ENCODE assay signal across 8 mouse cellular contexts in genomic region chr7:120982200-120982841, GRCm38 (mm10). TPM values are rescaled to one million over a fixed set of nuclear protein-coding genes. Genes with fewer than 3 reads are reported as not detected.
DNase-seq lines count a peak whose midpoint lies in the region; ATAC-seq and TF ChIP-seq lines count a peak whose summit lies in the region.

Gene Cdr2 (minus strand): TSS chr7:120982312.
Gene Mfsd13b (plus strand): TSS chr7:120982509.

- peak; percentile 99 for DNase-seq in brain, embryonic 14.5 days (ENCODE audit: low read depth)
- DNase-seq in liver, adult 2 months (ENCODE audit: extremely low read depth, low read depth, low spot score) = peak; percentile 77
- DNase-seq in splenic B cell, adult 2 months (ENCODE audit: low read depth, low spot score) = peak; percentile 98

- H3K79me2 ChIP-seq in C2C12 (ENCODE audit: control insufficient read depth, insufficient read depth) (peaks cover 46% of the 10 kb centered on the region), myocyte (ENCODE audit: control insufficient read depth, insufficient read depth) (peaks cover 30% of the 10 kb centered on the region)
- H3K79me2 ChIP-seq in liver, adult 2 months (ENCODE audit: control insufficient read depth, insufficient read depth, low read length) = no peaks in the 10 kb centered on the region

- no peak for TF ChIP-seq CTCF in C2C12 (IDR thresholded peaks at IDR 0.05; ENCODE audit: control insufficient read depth, insufficient read depth, insufficient read length)
- TF ChIP-seq CTCF in brain, embryonic 14.5 days (IDR thresholded peaks at IDR 0.05; ENCODE audit: borderline replicate concordance, extremely low read depth, insufficient read depth, insufficient read length) = no peak
- no peak for TF ChIP-seq CTCF in liver, adult 2 months (IDR thresholded peaks at IDR 0.05; ENCODE audit: low read depth, low read length)

- peak within 1 kb of the TSS; percentile 95 for H3K4me2 ChIP-seq in heart, embryonic 11.5 days
- peak within 1 kb of the TSS; percentile 85 for H3K4me2 ChIP-seq in kidney, embryonic 16.5 days (replicated peaks; ENCODE audit: low read depth, low read length)
- peak within 1 kb of the TSS; percentile 87 for H3K4me2 ChIP-seq in myocyte (ENCODE audit: low read depth)

- peaks cover 42% of the 10 kb centered on the region for H3K4me1 ChIP-seq in erythroblast, embryonic 14.5 days (ENCODE audit: control insufficient read depth)
- H3K4me1 ChIP-seq in heart, embryonic 11.5 days (ENCODE audit: control insufficient read depth, insufficient read depth, low read length) = peaks cover 3% of the 10 kb centered on the region; the same call in 1 of the 2 replicates
- peaks cover 21% of the 10 kb centered on the region for H3K4me1 ChIP-seq in kidney, embryonic 16.5 days (ENCODE audit: insufficient read depth, low read length)
- H3K4me1 ChIP-seq in liver, adult 2 months (ENCODE audit: control insufficient read depth, insufficient read depth, low read length) = peaks cover 3% of the 10 kb centered on the region; the same call in 1 of the 2 replicates

- peak within 1 kb of the TSS; percentile 83 for H3K9ac ChIP-seq in heart, embryonic 11.5 days (ENCODE audit: low read depth, low read length)
- H3K9ac ChIP-seq in kidney, embryonic 16.5 days (replicated peaks; ENCODE audit: low read length) = peak within 1 kb of the TSS; percentile 86
- peak within 1 kb of the TSS; percentile 37 for H3K9ac ChIP-seq in liver, adult 2 months (ENCODE audit: low read depth, low read length)

- peak within 1 kb of the TSS; percentile 80 for H3K27ac ChIP-seq in heart, embryonic 11.5 days (ENCODE audit: low read depth, low read length)
- H3K27ac ChIP-seq in kidney, embryonic 16.5 days (ENCODE audit: low read length) = peak within 1 kb of the TSS; percentile 76
- no peak within 1 kb of the TSS for H3K27ac ChIP-seq in liver, adult 2 months (replicated peaks; ENCODE audit: insufficient read depth, low read depth, low read length)

- ATAC-seq in heart, embryonic 11.5 days (replicated peaks; ENCODE audit: insufficient number of reproducible peaks, low FRiP score, low TSS enrichment) = peak; percentile 96
- peak; percentile 96 for ATAC-seq in kidney, embryonic 16.5 days (ENCODE audit: low FRiP score, low TSS enrichment)

- peaks cover 33% of the 10 kb centered on the region for H3K79me3 ChIP-seq in C2C12 (ENCODE audit: low read depth)

- 0% methylated on average over 46 of the region's 46 CpGs for WGBS in heart, embryonic 11.5 days (ENCODE audit: insufficient replicate concordance)
- WGBS in kidney, embryonic 16.5 days = under 1% methylated on average over 44 of the region's 46 CpGs
- WGBS in liver, adult 2 months = under 1% methylated on average over 46 of the region's 46 CpGs

- H3ac ChIP-seq in C2C12 (ENCODE audit: control insufficient read depth, insufficient read length, low read depth) (peak within 1 kb of the TSS; percentile 74), myocyte (ENCODE audit: control insufficient read depth, insufficient read length) (peak within 1 kb of the TSS; percentile 45)

- no peaks in the 10 kb centered on the region for H3K9me3 ChIP-seq in erythroblast, embryonic 14.5 days (ENCODE audit: control insufficient read depth, low read length)
- no peaks in the 10 kb centered on the region for H3K9me3 ChIP-seq in heart, embryonic 11.5 days (replicated peaks; ENCODE audit: control insufficient read depth, low read length)
- no peaks in the 10 kb centered on the region for H3K9me3 ChIP-seq in kidney, embryonic 16.5 days (ENCODE audit: low read length)

- H3K36me3 ChIP-seq in C2C12 (ENCODE audit: control insufficient read depth, insufficient read depth) (peaks cover 14% of the 10 kb centered on the region), myocyte (ENCODE audit: control insufficient read depth, insufficient read depth) (no peaks in the 10 kb centered on the region)
- peaks cover 35% of the 10 kb centered on the region for H3K36me3 ChIP-seq in erythroblast, embryonic 14.5 days (ENCODE audit: control insufficient read depth)
- H3K36me3 ChIP-seq in heart, embryonic 11.5 days (ENCODE audit: control insufficient read depth, insufficient read depth, low read length) = no peaks in the 10 kb centered on the region
- H3K36me3 ChIP-seq in kidney, embryonic 16.5 days (ENCODE audit: insufficient read depth, low read length) = no peaks in the 10 kb centered on the region
- H3K36me3 ChIP-seq in liver, adult 2 months (ENCODE audit: control insufficient read depth, insufficient read depth, low read length) = no peaks in the 10 kb centered on the region
- no peaks in the 10 kb centered on the region for H3K36me3 ChIP-seq in splenic B cell, adult 2 months (ENCODE audit: control insufficient read depth, insufficient read depth, low read length, poor library complexity, severe bottlenecking)

- no peaks in the 10 kb centered on the region for H3K27me3 ChIP-seq in C2C12 (ENCODE audit: control insufficient read depth, insufficient read depth, insufficient read length)
- H3K27me3 ChIP-seq in erythroblast, embryonic 14.5 days (ENCODE audit: control insufficient read depth) = peaks cover 42% of the 10 kb centered on the region
- no peaks in the 10 kb centered on the region for H3K27me3 ChIP-seq in heart, embryonic 11.5 days (ENCODE audit: control insufficient read depth, insufficient read depth, low read length)
- no peaks in the 10 kb centered on the region for H3K27me3 ChIP-seq in kidney, embryonic 16.5 days (ENCODE audit: insufficient read depth, low read length)
- H3K27me3 ChIP-seq in liver, adult 2 months (ENCODE audit: control insufficient read depth, insufficient read depth, low read length) = 0 out of 2 replicates have a peak, but pooled peaks cover 3% of the 10 kb centered on the region
- no peaks in the 10 kb centered on the region for H3K27me3 ChIP-seq in myocyte (ENCODE audit: control insufficient read depth, insufficient read depth, insufficient read length)
- H3K27me3 ChIP-seq in splenic B cell, adult 2 months (ENCODE audit: control insufficient read depth, insufficient read depth, low read length, poor library complexity, severe bottlenecking) = no peaks in the 10 kb centered on the region; the same call in 1 of the 2 replicates

- peak within 1 kb of the TSS; percentile 55 for H3K4me3 ChIP-seq in C2C12 (ENCODE audit: insufficient read depth, poor library complexity, severe bottlenecking)
- H3K4me3 ChIP-seq in erythroblast, embryonic 14.5 days (replicated peaks) = peak within 1 kb of the TSS; percentile 74
- peak within 1 kb of the TSS; percentile 78 for H3K4me3 ChIP-seq in heart, embryonic 11.5 days (ENCODE audit: low read depth, low read length)
- H3K4me3 ChIP-seq in kidney, embryonic 16.5 days (ENCODE audit: low read length) = peak within 1 kb of the TSS; percentile 89
- H3K4me3 ChIP-seq in liver, adult 2 months (ENCODE audit: insufficient read depth, low read depth, low read length) = peak within 1 kb of the TSS; percentile 65
- H3K4me3 ChIP-seq in myocyte = peak within 1 kb of the TSS; percentile 53

- TF ChIP-seq POLR2A in brain, embryonic 14.5 days (IDR thresholded peaks at IDR 0.05; ENCODE audit: borderline replicate concordance, extremely low read depth, insufficient read depth, insufficient read length, poor library complexity, severe bottlenecking) = peak; percentile 81
- 0 out of 2 replicates have a peak, but pooled peaks have one; percentile 22 for TF ChIP-seq POLR2A in liver, adult 2 months (IDR thresholded peaks at IDR 0.05; ENCODE audit: extremely low read depth, insufficient read depth, low read length)
- TF ChIP-seq POLR2A in myocyte (IDR thresholded peaks at IDR 0.05; ENCODE audit: insufficient read length, low read depth) = peak; percentile 88

TF ChIP-seq in C2C12, 6 proteins besides CTCF, POLR2A, EP300 and RAD21:
- TF ChIP-seq USF1 (IDR thresholded peaks at IDR 0.05; ENCODE audit: low read depth) (no peak), MAX (IDR thresholded peaks at IDR 0.05) (peak; percentile 66)

TF ChIP-seq in myocyte, 11 proteins besides CTCF, POLR2A, EP300 and RAD21:
- TF ChIP-seq POLR2AphosphoS2 (IDR thresholded peaks at IDR 0.05; ENCODE audit: insufficient read length, low read depth) (peak; percentile 88), REST (IDR thresholded peaks at IDR 0.05; ENCODE audit: insufficient read depth, insufficient read length) (no peak), MYOD1 (IDR thresholded peaks at IDR 0.05; ENCODE audit: control insufficient read depth in 1 of 3, insufficient read length in 2 of 3, low read depth in 2 of 3) (no peak)

RNA-seq across cellular contexts. Expression of gene Cdr2, which starts in this region (rescaled TPM):
- polyA plus RNA-seq in C2C12 (2012; fragmentation: generic; extraction: Trizol) (19.3 TPM), myocyte (2012; fragmentation: generic; extraction: Trizol) (9.6 TPM)
- polyA plus RNA-seq in brain, embryonic 14.5 days (2012; rRNA removed) = 27.4 and 37.4 TPM in 2 replicates
- 61.1 and 71.7 TPM in 2 replicates for polyA plus RNA-seq in erythroblast, embryonic 14.5 days (2012)
- polyA plus RNA-seq in heart, embryonic 11.5 days (2014; fragmentation: Nextera tagmentation; extraction: Ambion mirVana) = 14.8 and 15.6 TPM in 2 replicates
- polyA plus RNA-seq in kidney, embryonic 16.5 days (2015; fragmentation: Nextera tagmentation; extraction: Ambion mirVana) = 10.4 and 11.1 TPM in 2 replicates
- total RNA-seq in liver, adult 2 months (2014; rRNA removed) = 0.74 and 0.87 TPM in 2 replicates
- 0.45 and 0.49 TPM in 2 replicates for polyA plus RNA-seq in liver, adult 2 months (2012; rRNA removed)

RNA-seq across cellular contexts. Expression of gene Mfsd13b, which starts in this region (rescaled TPM):
- polyA plus RNA-seq in C2C12 (2012; fragmentation: generic; extraction: Trizol) (not detected), myocyte (2012; fragmentation: generic; extraction: Trizol) (0.04 TPM)
- polyA plus RNA-seq in brain, embryonic 14.5 days (2012; rRNA removed) = 0.15 and 0.22 TPM in 2 replicates
- polyA plus RNA-seq in erythroblast, embryonic 14.5 days (2012) = not detected in 2 replicates
- polyA plus RNA-seq in heart, embryonic 11.5 days (2014; fragmentation: Nextera tagmentation; extraction: Ambion mirVana) = 0.19 and 0.59 TPM in 2 replicates
- polyA plus RNA-seq in kidney, embryonic 16.5 days (2015; fragmentation: Nextera tagmentation; extraction: Ambion mirVana) = 0.24 TPM in 1 of 2 replicates, not detected in the other
- total RNA-seq in liver, adult 2 months (2014; rRNA removed) = not detected in 2 replicates
- polyA plus RNA-seq in liver, adult 2 months (2012; rRNA removed) = not detected in 2 replicates

Comparison
In these comparisons a context has a peak if more than half of its experiments do, and no peak if none do; other contexts are left out.
1. Peak in DNase-seq, H3K4me3 ChIP-seq and H3K9ac ChIP-seq in liver, adult 2 months; RNA of the genes that start here not detected or under 1 TPM.
2. POLR2A ChIP-seq: peak in every context shown above with its lines; median percentile 88 in myocyte; 81 in brain, embryonic 14.5 days; 22 in liver, adult 2 months.